Mouse (Mus musculus) gastrocnemius, postnatal 36 days (tissue): ENCODE measurements around the gene Poc1b. TPM values are rescaled to one million over a fixed set of nuclear protein-coding genes. Genes with fewer than 3 reads are reported as not detected.
"Not testable (repeated sequence)": the region's sequence is repeated elsewhere in the genome, so short reads cannot be mapped to it uniquely, and the experiment has no call there.

Experiments used
- DNase-seq, 2 experiments: peaks; one replicate each; pipeline ENCODE4 v3.0.0; 2022
- intact Hi-C: fragments of 180-260 bp; cut with DNase I; formaldehyde crosslinking; loops from one replicate; pipeline ENCODE4 v1.15.1; 2025
- total RNA-seq, 2 experiments: library from RNA; stranded (reverse); gene quantifications; 2 replicates each; pipeline ENCODE4 v1.2.3; 2021

Poc1b gene
- total RNA-seq, 2 experiments from 2014 or later, result 3.7 to 3.8 TPM

DNA sequence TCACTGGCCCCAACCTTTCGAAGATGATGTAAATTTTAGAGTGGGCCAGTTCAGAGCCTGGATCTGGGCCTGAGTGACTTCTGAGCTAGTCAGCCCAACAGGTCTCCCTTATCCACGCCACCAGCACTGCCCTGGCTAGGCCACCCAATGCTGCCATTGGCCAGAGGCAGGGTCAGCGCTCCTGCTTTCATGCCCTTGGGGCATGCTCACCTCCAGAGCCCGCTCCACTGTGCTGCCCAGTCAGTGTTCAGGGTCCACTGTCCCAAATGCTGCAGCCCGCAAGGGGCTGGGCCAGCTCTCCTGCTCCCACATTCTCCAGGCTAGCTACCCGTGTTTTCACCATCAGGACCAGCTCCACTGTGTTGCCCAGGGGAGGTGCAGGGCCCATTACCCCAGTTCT is 43.2 kb downstream of the Poc1b start:
- intact Hi-C loops, result loop anchor here (5.0 kb wide), 1 partner anchor 43 kb away; the partner anchor contains the start of genes Galnt4 and Poc1b
- DNase-seq, result no peak

- intact Hi-C loops, result loop anchor here (5.0 kb wide), 1 partner anchor 44 kb away; the partner anchor contains the start of genes Galnt4 and Poc1b
- DNase-seq, result no peak
Observed at GRCm38 (mm10) chr10:99151580-99151979, 44.7 kb downstream of the Poc1b start.

DNA sequence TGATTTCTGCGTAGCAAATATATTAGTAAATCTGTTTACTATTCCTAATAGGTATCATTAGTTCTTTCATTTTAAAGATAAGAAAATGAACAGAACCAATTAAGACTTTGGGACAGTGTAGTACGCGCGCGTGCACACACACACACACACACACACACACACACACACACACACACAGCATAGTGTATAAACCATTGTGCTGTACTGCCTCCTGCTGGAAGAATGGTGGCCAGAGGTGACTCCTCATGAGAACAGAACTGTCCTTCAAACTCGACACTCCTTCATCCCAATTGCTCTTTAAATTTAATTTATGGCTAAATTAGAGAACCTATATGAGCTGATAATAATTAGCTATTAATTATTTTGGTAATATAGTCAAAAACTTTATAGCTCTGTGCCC is 45.2 kb downstream of the Poc1b start:
- intact Hi-C loops, result loop anchor here (5.0 kb wide), 1 partner anchor 45 kb away; the partner anchor contains the start of genes Galnt4 and Poc1b
- DNase-seq, result no peak

DNA sequence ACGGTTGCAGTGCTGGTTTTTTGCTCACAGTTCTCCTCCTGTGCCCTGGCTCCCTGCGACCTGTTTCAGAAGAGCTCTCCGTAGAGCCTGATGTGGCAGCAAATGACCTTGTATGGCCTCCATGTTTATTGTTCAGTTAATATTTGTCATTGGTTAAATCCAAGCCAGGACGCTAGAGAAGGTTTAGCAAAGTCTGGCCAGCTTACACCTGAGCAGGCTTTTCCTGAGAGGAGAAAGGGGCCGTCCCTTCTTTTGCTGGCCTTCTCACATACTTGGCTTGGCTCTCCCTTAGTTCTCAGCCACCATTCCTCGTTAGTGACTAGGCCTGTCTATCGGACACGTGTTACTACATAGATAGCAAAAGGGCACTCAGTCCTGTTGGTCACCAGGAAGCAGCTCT is 47.8 kb downstream of the Poc1b start:
- no peak for DNase-seq
- intact Hi-C loops, result loop anchor here (5.0 kb wide), 1 partner anchor 47 kb away; the partner anchor contains the start of genes Galnt4 and Poc1b

DNA sequence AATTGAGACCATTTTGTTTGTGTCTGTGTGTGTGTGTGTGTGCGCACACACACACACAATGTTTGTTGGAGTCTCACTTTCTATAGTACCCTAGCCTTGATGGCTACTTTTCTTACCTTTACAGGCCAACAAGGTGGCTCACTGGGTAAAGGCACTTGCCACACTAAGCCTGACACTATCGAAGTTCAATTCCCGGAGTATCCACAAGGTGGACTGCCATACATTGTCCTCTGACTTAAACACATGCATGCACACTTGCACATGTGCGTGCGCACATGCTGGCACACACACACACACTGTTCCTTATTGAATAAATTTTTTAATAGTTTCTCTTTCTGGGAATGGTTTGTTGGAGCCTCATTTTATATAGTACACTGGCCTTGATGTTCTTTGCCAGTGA is 50.0 kb downstream of the Poc1b start:
- DNase-seq, result no peak
- intact Hi-C loops, result no loop called here

GRCm38 (mm10) chr10:99157697-99158096 is 50.9 kb downstream of the Poc1b start:
- intact Hi-C loops, result not testable (repeated sequence)

GRCm38 (mm10) chr10:99161987-99162582 is 55.2 kb downstream of the Poc1b start:
- DNase-seq, result no peak
- intact Hi-C loops, result loop anchor here (1.0 to 2.0 kb wide), 2 partner anchors 415 to 457 kb away; no protein-coding TSS in a partner anchor

More at GRCm38 (mm10) chr10:99157697-99158096, 50.9 kb downstream of the Poc1b start:
- DNase-seq, result not testable (repeated sequence)

- no peak for DNase-seq
- intact Hi-C loops, result loop anchor here (2.0 kb wide), 1 partner anchor 414 kb away; no protein-coding TSS in a partner anchor
Observed at GRCm38 (mm10) chr10:99163002-99163401, 56.2 kb downstream of the Poc1b start.

- DNase-seq, result no peak
- intact Hi-C loops, result no loop called here
Observed at GRCm38 (mm10) chr10:99164871-99165477, 58.1 kb downstream of the Poc1b start.

- DNase-seq, result no peak
- intact Hi-C loops, result no loop called here
Observed at GRCm38 (mm10) chr10:99165751-99166282, 59.0 kb downstream of the Poc1b start.

GRCm38 (mm10) chr10:99166392-99166791 is 59.6 kb downstream of the Poc1b start:
- intact Hi-C loops, result no loop called here
- DNase-seq, result no peak

GRCm38 (mm10) chr10:99168404-99168803 is 61.6 kb downstream of the Poc1b start:
- intact Hi-C loops, result no loop called here
- DNase-seq, result no peak

DNA sequence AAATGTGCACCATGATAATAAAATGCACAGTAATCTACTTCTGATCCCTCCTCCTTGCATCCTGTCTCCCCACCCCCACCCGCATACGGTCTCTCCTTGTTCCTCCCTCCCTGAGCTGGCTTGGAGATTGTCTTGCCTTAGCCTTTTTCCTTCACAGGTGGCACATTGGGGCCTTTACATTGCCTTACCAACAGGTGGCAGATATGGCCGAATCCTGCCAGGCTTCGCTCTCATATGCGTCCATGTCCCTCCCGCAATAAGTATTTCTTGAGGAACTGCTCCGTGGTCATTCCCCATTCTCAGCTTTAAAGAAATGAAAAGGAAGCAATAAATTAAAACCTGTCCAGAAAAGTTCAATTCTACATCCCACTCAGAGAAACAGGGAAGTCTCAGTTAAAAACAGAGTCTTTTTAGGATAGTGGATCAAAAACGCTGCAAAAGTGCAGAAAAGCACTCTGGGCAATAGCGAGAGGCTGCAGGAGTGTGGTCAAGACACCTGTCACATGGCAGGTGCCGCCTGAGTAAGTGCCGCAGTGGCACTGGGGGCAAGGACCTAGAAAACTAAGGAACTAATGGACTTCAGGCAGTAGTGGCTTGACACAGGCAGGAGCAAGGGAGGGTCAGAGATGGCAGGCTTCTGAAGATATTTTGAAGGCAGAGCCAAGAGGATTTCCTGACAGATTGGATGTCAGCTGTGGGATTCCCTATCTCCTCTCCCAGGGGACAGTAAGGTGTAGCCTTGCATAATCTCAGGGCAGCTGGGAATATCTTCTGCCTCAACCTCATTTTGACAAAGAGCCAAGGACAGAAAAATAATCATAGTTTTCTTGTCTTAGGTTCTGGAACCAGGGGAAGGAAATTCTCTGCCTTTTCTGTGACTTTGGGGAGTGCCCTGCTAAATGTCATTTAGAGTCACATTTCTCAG is 62.3 kb downstream of the Poc1b start:
- no peak for DNase-seq
- intact Hi-C loops, result no loop called here

DNA sequence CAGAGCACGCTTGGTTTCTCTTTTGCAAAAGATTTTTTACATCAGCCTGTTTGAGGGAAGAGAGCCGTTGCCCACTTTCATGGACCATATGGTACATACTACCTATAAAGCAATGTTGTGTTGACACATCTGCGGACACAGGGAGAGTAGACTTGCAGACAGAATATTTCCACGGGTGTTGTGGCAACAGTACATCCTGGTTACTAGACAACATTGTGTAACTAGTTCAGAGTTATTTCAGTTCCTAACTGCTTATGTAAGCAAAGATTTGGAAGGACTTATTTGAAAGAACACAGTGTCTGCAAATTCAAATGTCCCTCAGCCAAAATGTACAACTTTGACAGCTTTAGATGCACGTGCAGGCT is 62.9 kb downstream of the Poc1b start:
- intact Hi-C loops, result no loop called here
- DNase-seq, result no peak

DNA sequence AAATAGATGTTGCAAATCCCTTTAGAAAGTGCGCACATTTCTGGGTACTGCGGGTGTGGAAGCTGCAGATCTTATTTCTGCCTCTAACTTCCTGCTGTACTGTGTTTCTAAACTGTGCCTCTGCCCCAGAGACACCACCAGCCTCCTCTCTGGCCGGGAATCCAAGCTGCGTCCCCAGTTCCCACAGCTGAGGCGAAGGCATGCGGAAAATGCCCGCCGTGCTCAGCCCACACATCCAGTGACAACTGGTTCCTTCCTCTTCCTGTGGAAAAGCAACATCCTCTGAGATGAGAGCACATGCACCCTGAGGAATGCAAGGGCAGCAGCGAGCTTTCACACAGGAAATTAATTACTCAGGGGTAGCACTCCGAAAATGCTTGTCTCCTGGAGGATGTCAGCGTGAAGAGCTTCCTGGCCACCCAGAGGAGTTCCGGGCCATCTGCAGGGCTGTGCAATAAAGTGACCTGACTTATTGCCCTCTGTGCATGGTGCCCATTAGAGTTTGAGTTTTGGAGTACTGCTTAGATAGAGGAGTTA is 65.2 kb downstream of the Poc1b start:
- peak; percentile 33 to 46 for DNase-seq
- intact Hi-C loops, result no loop called here

DNA sequence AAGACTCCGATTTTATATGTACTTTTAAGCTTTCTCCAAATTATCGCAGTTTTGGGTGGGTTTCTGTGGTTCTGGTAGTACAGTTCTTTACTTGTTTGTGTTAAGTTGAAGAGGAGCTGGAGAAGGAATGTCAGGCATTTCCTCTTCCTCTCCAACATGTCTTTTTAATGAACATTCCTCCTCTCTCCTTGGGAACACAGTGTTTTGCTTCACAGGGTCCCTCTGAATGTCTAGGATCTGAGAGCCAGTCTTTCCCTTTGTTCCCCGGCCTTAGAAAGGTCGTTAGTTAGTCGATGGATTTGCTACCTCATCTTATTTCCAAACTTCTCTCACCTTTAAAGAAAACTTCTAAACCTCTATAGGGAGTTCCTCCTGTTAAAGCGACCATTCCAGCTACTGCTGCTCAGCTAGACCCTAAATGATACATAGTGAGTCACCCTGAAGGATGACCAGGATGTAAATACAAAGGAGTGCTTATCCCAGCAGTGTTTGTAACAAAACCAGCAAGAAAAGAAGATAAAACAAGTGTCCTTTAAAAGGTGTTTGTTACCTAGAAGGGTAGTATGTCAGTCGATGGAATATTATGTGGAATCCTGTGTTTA is 66.2 kb downstream of the Poc1b start:
- intact Hi-C loops, result no loop called here
- DNase-seq, result no peak

DNA sequence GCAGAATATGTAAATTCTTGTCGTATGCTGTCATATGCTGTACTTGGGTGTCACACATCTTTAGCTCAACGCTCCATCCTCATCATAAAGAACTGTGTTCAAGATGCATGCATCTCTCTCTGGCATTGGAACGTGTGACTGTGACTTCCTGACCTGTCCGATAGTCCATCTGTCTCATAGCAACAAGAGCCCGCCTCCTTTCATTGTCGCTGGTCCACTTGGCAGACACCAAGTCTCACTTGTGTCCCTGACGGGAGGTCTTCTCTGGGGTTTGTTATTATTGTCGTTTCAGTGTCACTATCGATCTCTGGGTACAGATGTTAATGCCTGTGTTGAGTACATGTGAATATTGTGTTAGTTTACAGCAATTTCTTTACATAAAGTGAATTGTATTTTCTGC is 70.1 kb downstream of the Poc1b start:
- no peak for DNase-seq
- intact Hi-C loops, result no loop called here

DNA sequence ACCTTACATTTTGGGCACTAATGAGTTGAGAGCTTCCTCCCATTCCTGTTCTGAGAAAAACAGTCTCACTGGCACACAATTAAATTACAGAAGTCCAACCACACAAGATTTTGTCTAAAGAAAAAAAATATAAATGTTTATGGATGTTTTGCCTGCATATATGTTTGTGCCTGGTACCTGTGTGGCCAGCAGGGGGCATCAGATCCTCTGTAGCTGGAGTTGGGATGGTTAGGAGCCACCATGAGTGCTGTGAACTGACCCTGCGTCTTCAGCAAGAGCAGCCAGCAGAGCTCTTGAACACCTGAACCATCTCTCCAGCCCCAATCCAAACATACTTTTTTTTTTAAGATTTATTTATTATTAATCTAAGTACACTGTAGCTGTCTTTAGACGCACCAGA is 71.3 kb downstream of the Poc1b start:
- DNase-seq, result no peak
- intact Hi-C loops, result no loop called here

DNA sequence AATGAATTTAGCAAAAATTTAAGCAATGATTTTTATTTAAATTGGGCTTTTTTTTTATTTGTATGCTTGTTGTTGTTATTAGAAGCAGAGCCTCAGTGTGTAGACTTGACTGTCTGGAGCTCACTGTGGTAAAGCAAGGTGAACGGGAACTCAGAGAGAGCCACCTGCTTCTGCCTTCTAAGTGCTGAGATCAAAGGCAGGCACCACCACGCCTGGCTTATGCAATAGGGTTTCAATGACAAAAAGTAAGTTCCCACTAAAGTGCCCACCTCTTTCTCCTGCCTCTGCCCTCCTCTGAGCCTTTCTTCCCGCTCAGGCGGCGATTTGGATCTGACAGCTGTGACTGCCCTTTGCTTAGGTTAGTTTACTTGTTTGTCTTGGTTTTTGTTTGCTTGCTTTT is 72.3 kb downstream of the Poc1b start:
- DNase-seq, result no peak
- intact Hi-C loops, result no loop called here

- intact Hi-C loops, result no loop called here
- DNase-seq, result no peak
Observed at GRCm38 (mm10) chr10:99179566-99179965, 72.7 kb downstream of the Poc1b start.
